Mouse (Mus musculus) forebrain, embryonic 12.5 days (tissue): ENCODE data around the gene Csrp2. TPM values are rescaled to one million over a fixed set of nuclear protein-coding genes. Genes with fewer than 3 reads are reported as not detected.

Experiments
- ATAC-seq: fragments of 200-750 bp; cut with Nextera tagmentation; 2 replicates; pipeline ENCODE4 v1.8.0; 2017; ENCODE audit warnings: moderate TSS enrichment; ENCODE audit not compliant: low FRiP score
- H3K27ac ChIP-seq: fragments of 300-500 bp; sonication (generic); 2 replicates; pipeline ENCODE4 v1.5.1; 2016; ENCODE audit warnings: mild to moderate bottlenecking
- H3K27me3 ChIP-seq: fragments of 300-500 bp; sonication (generic); 2 replicates; pipeline ENCODE4 v1.6.1; 2016; ENCODE audit warnings: mild to moderate bottlenecking
- H3K36me3 ChIP-seq: fragments of 300-500 bp; sonication (generic); replicated peaks from 2 replicates; pipeline ENCODE4 v1.6.1; 2016; ENCODE audit warnings: mild to moderate bottlenecking
- H3K4me1 ChIP-seq: fragments of 300-500 bp; sonication (generic); 2 replicates; pipeline ENCODE4 v1.6.1; 2016
- H3K4me2 ChIP-seq: fragments of 300-500 bp; sonication (generic); 2 replicates; pipeline ENCODE4 v1.6.1; 2016; ENCODE audit warnings: mild to moderate bottlenecking, moderate library complexity
- H3K4me3 ChIP-seq: fragments of 300-500 bp; sonication (generic); replicated peaks from 2 replicates; pipeline ENCODE4 v1.5.1; 2016; ENCODE audit warnings: mild to moderate bottlenecking
- H3K9ac ChIP-seq: fragments of 300-500 bp; sonication (generic); 2 replicates; pipeline ENCODE4 v1.6.1; 2016; ENCODE audit warnings: mild to moderate bottlenecking
- H3K9me3 ChIP-seq: fragments of 300-500 bp; sonication (generic); 2 replicates; pipeline ENCODE4 v1.6.1; 2016
- WGBS: fragments of 180-500 bp; shearing (Covaris S2); methylation state at CpG from one replicate; pipeline ENCODE4 v1.1.7; 2016; 5-methylcytosine and 5-hydroxymethylcytosine counted together
- polyA plus RNA-seq: library from polyadenylated mRNA; unstranded; fragments of >200 nt; fragmentation: Nextera tagmentation; extraction: Ambion mirVana; gene quantifications from 2 replicates; pipeline ENCODE4 v1.2.1, GENCODE M21; 2016

Gene Csrp2
- polyA plus RNA-seq, 1 experiment from 2014 or later: 164 TPM

- H3K4me1 ChIP-seq: no peaks in the 10 kb centered on the region
- no peak overlapping the region for H3K4me3 ChIP-seq
- no peaks in the 10 kb centered on the region for H3K9me3 ChIP-seq
- peaks cover 41% of the 10 kb centered on the region for H3K36me3 ChIP-seq
- no peak for ATAC-seq
- 90% methylated on average over 8 of the region's 8 CpGs for WGBS
- H3K4me2 ChIP-seq: no peak overlapping the region
- H3K9ac ChIP-seq: no peak overlapping the region
- no peak overlapping the region for H3K27ac ChIP-seq
- H3K27me3 ChIP-seq: no peaks in the 10 kb centered on the region
These were observed 32.7 kb downstream of the Csrp2 start for GRCm38 (mm10) chr10:110952271-110952670.

- Histone ChIP-seq H3K4me1 (no peaks in the 10 kb centered on the region), H3K9me3 (no peaks in the 10 kb centered on the region), H3K27me3 (no peaks in the 10 kb centered on the region), H3K36me3 (peaks cover 34% of the 10 kb centered on the region), H3K4me2 (no peak overlapping the region), H3K4me3 (no peak overlapping the region), H3K9ac (no peak overlapping the region), H3K27ac (no peak overlapping the region)
- 91% methylated on average over 9 of the region's 9 CpGs for WGBS
- no peak for ATAC-seq
These were observed 33.4 kb downstream of the Csrp2 start for GRCm38 (mm10) chr10:110952937-110953451.

GRCm38 (mm10) chr10:110958879-110959278 lies 39.3 kb downstream of the Csrp2 start:
- no peak for ATAC-seq
- Histone ChIP-seq H3K9ac (no peak overlapping the region), H3K9me3 (no peaks in the 10 kb centered on the region), H3K4me2 (no peak overlapping the region), H3K36me3 (peaks cover 33% of the 10 kb centered on the region), H3K27me3 (no peaks in the 10 kb centered on the region), H3K4me1 (no peaks in the 10 kb centered on the region), H3K27ac (no peak overlapping the region), H3K4me3 (no peak overlapping the region)
- WGBS: 97% methylated on average over 6 of the region's 6 CpGs

GRCm38 (mm10) chr10:110959781-110960180 lies 40.2 kb downstream of the Csrp2 start:
- peaks cover 31% of the 10 kb centered on the region for H3K36me3 ChIP-seq
- no peak overlapping the region for H3K4me2 ChIP-seq
- 95% methylated on average over 8 of the region's 8 CpGs for WGBS
- H3K9ac ChIP-seq: no peak overlapping the region
- H3K27ac ChIP-seq: no peak overlapping the region
- no peaks in the 10 kb centered on the region for H3K4me1 ChIP-seq
- no peak overlapping the region for H3K4me3 ChIP-seq
- no peak for ATAC-seq
- no peaks in the 10 kb centered on the region for H3K9me3 ChIP-seq
- H3K27me3 ChIP-seq: no peaks in the 10 kb centered on the region

- H3K36me3 ChIP-seq: peaks cover 20% of the 10 kb centered on the region
- WGBS: 92% methylated on average over 6 of the region's 6 CpGs
These were observed 41.3 kb downstream of the Csrp2 start for GRCm38 (mm10) chr10:110960841-110961240.

GRCm38 (mm10) chr10:110962172-110962571 lies 42.6 kb downstream of the Csrp2 start:
- no peak for ATAC-seq
- WGBS: 49% methylated on average over 1 of the region's 1 CpGs
- H3K36me3 ChIP-seq: peaks cover 17% of the 10 kb centered on the region

More at GRCm38 (mm10) chr10:110960841-110961240, 41.3 kb downstream of the Csrp2 start:
- H3K27me3 ChIP-seq: no peaks in the 10 kb centered on the region
- no peak overlapping the region for H3K9ac ChIP-seq
- H3K27ac ChIP-seq: no peak overlapping the region
- no peak overlapping the region for H3K4me3 ChIP-seq
- H3K4me1 ChIP-seq: no peaks in the 10 kb centered on the region
- no peak overlapping the region for H3K4me2 ChIP-seq
- no peak for ATAC-seq
- no peaks in the 10 kb centered on the region for H3K9me3 ChIP-seq

GRCm38 (mm10) chr10:110971044-110971443 lies 51.5 kb downstream of the Csrp2 start:
- Histone ChIP-seq H3K4me2 (no peak overlapping the region), H3K27me3 (no peaks in the 10 kb centered on the region), H3K9ac (no peak overlapping the region), H3K4me3 (no peak overlapping the region), H3K9me3 (no peaks in the 10 kb centered on the region), H3K4me1 (no peaks in the 10 kb centered on the region; the same call in 1 of the 2 replicates), H3K27ac (no peak overlapping the region), H3K36me3 (peaks cover 34% of the 10 kb centered on the region)
- WGBS: 97% methylated on average over 3 of the region's 3 CpGs
- ATAC-seq: no peak

More at GRCm38 (mm10) chr10:110962172-110962571, 42.6 kb downstream of the Csrp2 start:
- Histone ChIP-seq H3K27ac (no peak overlapping the region), H3K4me1 (no peaks in the 10 kb centered on the region), H3K9me3 (no peaks in the 10 kb centered on the region), H3K4me3 (no peak overlapping the region), H3K27me3 (no peaks in the 10 kb centered on the region), H3K4me2 (no peak overlapping the region), H3K9ac (no peak overlapping the region)

GRCm38 (mm10) chr10:110971483-110971882 lies 51.9 kb downstream of the Csrp2 start:
- H3K4me1 ChIP-seq: no peaks in the 10 kb centered on the region; the same call in 1 of the 2 replicates
- WGBS: 90% methylated on average over 6 of the region's 6 CpGs
- H3K4me3 ChIP-seq: no peak overlapping the region
- H3K4me2 ChIP-seq: no peak overlapping the region
- H3K27ac ChIP-seq: no peak overlapping the region
- H3K9me3 ChIP-seq: no peaks in the 10 kb centered on the region
- ATAC-seq: no peak
- no peaks in the 10 kb centered on the region for H3K27me3 ChIP-seq
- peaks cover 34% of the 10 kb centered on the region for H3K36me3 ChIP-seq
- H3K9ac ChIP-seq: no peak overlapping the region

GRCm38 (mm10) chr10:110971998-110972397 lies 52.4 kb downstream of the Csrp2 start:
- Histone ChIP-seq H3K9ac (no peak overlapping the region), H3K4me1 (no peaks in the 10 kb centered on the region; the same call in 1 of the 2 replicates), H3K27me3 (no peaks in the 10 kb centered on the region), H3K4me2 (no peak overlapping the region), H3K9me3 (no peaks in the 10 kb centered on the region), H3K27ac (no peak overlapping the region), H3K36me3 (peaks cover 32% of the 10 kb centered on the region), H3K4me3 (no peak overlapping the region)
- ATAC-seq: no peak
- 87% methylated on average over 9 of the region's 9 CpGs for WGBS

GRCm38 (mm10) chr10:110974463-110974862 lies 54.9 kb downstream of the Csrp2 start:
- 57% methylated on average over 3 of the region's 3 CpGs for WGBS
- peak; percentile 64; the same call in 1 of the 2 replicates for ATAC-seq
- H3K4me2 ChIP-seq: no peak overlapping the region

GRCm38 (mm10) chr10:110974885-110975284 lies 55.3 kb downstream of the Csrp2 start:
- H3K27ac ChIP-seq: no peak overlapping the region
- no peaks in the 10 kb centered on the region for H3K9me3 ChIP-seq
- H3K36me3 ChIP-seq: peaks cover 25% of the 10 kb centered on the region
- H3K4me2 ChIP-seq: no peak overlapping the region
- H3K9ac ChIP-seq: no peak overlapping the region
- 80% methylated on average over 1 of the region's 1 CpGs for WGBS
- no peak overlapping the region for H3K4me3 ChIP-seq
- no peak for ATAC-seq
- H3K27me3 ChIP-seq: no peaks in the 10 kb centered on the region
- no peaks in the 10 kb centered on the region; the same call in 1 of the 2 replicates for H3K4me1 ChIP-seq

More at GRCm38 (mm10) chr10:110974463-110974862, 54.9 kb downstream of the Csrp2 start:
- no peaks in the 10 kb centered on the region; the same call in 1 of the 2 replicates for H3K4me1 ChIP-seq
- peaks cover 24% of the 10 kb centered on the region for H3K36me3 ChIP-seq
- H3K27ac ChIP-seq: no peak overlapping the region
- no peak overlapping the region for H3K4me3 ChIP-seq
- H3K27me3 ChIP-seq: no peaks in the 10 kb centered on the region
- no peak overlapping the region for H3K9ac ChIP-seq
- H3K9me3 ChIP-seq: no peaks in the 10 kb centered on the region

- Histone ChIP-seq H3K9me3 (no peaks in the 10 kb centered on the region), H3K4me1 (no peaks in the 10 kb centered on the region; the same call in 1 of the 2 replicates), H3K36me3 (peaks cover 27% of the 10 kb centered on the region), H3K27me3 (no peaks in the 10 kb centered on the region), H3K27ac (no peak overlapping the region), H3K4me2 (no peak overlapping the region), H3K9ac (no peak overlapping the region), H3K4me3 (no peak overlapping the region)
- ATAC-seq: peak; percentile 64; the same call in 1 of the 2 replicates
- WGBS: 13% methylated on average over 1 of the region's 1 CpGs
These were observed 56.5 kb downstream of the Csrp2 start for GRCm38 (mm10) chr10:110976046-110976445.

GRCm38 (mm10) chr10:110977379-110977778 lies 57.8 kb downstream of the Csrp2 start:
- Histone ChIP-seq H3K27ac (no peak overlapping the region), H3K36me3 (peaks cover 23% of the 10 kb centered on the region), H3K4me2 (no peak overlapping the region), H3K4me1 (no peaks in the 10 kb centered on the region; the same call in 1 of the 2 replicates), H3K4me3 (no peak overlapping the region), H3K9me3 (no peaks in the 10 kb centered on the region), H3K27me3 (no peaks in the 10 kb centered on the region), H3K9ac (no peak overlapping the region)
- 46% methylated on average over 2 of the region's 2 CpGs for WGBS
- ATAC-seq: no peak
